Mouse (Mus musculus): ENCODE data around the gene Gdf15. TPM values are rescaled to one million over a fixed set of nuclear protein-coding genes. Genes with fewer than 3 reads are reported as not detected.
A peak's percentile ranks its signal among the peaks of the same experiment; 100 is the strongest.

The Gdf15 gene
- not detected for total RNA-seq (2022)

DNA sequence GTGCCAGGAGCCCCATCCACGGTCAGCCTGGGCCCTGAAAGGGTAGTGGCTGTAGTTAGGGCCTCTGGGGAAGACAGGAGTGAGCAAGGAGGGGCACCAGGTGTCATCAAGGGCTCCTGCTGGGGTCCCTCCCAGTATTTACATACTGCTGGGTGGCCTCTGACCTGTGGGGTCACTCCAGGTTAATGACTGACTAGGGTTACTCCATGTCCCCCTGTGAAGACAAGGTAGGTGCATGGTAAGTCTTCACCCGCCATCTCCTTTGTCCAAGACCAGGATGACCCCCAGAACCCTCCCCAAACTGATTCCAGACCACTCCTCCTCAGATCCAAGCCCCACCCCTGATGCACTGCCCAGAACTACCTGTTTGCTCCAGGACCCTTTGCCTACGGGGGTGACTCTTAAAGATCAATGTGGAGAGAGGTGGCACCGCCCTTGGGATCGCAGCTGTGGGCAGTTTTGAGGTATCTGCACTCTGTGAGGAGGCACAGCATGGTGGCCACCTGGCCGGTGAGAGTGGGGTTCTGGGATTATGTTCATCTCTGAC lies at the start of gene Gdf15:
Gene Gdf15, minus strand, starts transcription at position 111 of the 547 bp plus-strand sequence.
- DNase-seq (ENCODE audit: low spot score in 2 of 2): no peak

DNA sequence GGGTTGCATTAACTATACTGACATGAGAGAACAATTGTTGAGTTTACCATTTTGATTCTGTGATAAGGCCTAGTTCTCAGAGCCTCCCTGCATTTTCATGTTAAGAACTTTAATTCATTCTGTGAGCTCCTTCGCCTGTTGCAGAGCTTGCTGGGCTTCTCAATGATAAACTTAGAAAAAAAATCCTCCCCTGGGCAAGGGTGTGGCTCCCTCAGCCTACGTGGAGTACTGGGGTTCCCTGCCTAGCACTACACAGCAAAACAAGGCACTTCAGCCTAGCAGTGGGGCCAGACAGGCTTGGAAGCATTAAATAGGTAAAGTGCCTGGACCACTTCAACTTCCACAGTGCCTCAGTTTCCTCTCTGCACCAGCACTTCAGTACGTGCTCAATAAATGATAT lies 49.2 kb upstream of the Gdf15 start:
- DNase-seq (ENCODE audit: low spot score in 2 of 2): no peak

DNA sequence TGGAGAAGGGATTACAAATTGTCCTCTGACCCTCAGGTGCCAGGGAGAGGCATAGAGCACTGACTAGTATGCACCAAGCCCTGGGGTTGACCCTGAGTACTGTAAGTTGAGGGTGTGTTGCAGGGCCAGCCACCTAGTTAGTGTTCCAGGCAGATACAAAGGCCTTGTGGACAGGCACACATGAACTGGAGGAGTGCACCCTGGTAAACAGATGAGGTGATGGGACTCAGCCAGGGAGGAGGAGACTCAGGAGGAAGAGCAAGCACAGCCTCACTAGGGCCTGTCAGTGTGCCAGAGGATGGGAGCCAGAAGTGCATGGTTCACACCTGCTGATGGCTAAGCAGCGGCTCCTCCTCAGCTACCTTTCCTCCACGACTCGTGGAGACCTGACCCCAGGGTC lies 47.8 kb upstream of the Gdf15 start:
- no peak for DNase-seq (ENCODE audit: low spot score in 2 of 2)

DNA sequence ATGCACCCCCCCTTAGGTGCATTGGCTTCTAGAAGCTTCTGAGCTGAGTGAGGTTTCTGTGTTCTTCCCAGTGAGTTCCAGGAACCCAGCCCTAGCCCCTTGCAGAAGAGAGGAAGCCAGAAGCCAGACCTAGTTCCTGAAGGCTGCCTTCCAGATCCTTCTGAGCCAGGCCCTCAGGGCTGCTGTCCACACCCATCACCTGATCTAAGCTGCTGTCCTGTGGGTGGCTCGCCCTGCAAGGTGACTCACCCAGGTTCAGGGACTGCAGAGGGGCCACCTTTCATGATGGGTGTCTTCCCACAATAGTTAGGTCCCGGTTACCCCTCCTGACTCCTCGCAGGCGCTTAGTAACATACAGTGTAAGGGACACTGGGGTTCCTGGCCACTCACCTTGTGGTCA lies 47.1 kb upstream of the Gdf15 start:
- DNase-seq (ENCODE audit: low spot score in 2 of 2): no peak

DNA sequence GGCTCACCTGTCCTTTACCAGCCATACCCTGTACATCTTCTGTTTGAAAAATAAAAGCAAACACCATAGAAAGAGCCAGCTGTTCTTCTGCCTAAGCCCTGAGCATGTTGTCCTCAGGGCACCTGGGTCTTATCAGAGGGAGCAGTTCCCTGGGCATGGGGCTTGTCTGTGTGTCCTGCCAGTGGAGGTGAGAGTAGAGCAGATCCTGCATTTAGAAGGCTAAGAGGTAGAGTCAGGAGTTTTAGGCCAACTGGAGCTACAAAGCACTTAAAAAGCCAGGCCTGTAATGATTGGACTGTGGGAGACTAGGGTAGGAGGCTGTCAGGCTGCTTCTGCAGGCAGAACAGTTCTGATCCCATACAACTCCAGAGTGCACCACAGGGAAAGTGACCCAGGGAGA lies 46.4 kb upstream of the Gdf15 start:
- DNase-seq (ENCODE audit: low spot score in 2 of 2): no peak

DNA sequence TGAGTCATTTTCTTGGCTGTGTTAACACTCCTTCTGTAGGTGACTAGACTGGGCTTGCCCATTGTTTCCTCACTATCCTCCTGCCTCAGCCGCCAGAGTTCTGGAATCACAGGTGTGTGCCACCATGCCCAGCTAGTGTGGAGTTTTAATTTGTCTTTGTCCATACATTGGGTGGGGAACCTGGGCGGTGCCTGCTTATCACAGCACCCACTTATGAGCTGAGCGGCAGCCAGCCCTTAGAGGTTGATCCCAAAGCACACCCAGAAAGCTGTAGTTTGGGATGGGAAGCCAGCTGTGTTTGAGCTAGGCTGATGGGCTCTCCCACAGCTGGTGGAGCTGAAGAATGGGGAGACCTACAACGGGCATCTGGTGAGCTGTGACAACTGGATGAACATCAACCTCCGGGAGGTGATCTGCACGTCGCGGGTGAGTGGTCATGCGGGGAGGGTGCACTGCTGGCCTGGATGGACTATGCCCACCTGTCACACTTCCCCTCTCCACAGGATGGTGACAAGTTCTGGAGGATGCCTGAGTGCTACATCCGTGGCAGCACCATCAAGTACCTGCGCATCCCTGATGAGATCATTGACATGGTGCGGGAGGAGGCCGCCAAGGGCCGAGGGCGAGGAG lies 45.3 kb upstream of the Gdf15 start:
- no peak for DNase-seq (ENCODE audit: low spot score in 2 of 2)

DNA sequence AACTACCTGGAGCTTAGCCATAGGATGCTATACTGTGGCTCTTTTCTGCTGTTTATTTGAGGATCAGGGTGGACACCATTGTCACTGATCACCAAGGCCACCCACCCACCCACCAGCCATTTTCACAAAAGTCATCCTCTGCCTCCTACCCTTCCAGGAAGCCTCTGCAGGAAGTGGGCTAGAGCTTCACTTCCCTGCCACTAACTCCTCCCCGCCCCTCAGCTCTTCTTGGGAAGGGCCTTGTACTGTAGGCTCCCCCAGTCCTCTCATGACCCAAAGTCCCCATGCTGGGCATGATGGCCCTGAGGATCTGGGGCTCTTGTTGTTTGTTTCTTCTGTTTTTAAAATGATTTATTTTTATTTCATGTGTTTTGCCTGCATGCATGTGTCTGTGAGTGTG lies 43.1 kb upstream of the Gdf15 start:
- DNase-seq (ENCODE audit: low spot score in 2 of 2): no peak

DNA sequence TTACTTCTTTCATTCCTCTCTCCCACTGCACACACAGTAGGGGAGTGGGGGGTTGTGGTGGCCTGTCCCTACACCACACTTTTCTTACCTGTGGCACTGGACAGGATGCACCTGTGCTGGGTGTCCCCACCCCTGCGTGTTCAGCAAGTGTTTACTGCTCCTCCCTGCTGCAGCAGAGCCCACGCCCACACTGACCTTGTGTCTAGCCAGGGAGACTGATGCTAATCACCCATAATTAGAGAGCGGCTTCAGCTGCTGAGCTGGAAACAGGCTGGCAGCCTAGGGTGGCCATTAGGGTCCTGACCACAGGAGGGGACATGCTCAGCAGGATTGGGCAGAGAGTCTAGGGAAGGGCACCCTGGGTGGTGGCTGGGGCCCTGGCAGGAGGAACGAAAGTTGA lies 42.5 kb upstream of the Gdf15 start:
- DNase-seq (ENCODE audit: low spot score in 2 of 2): no peak

DNA sequence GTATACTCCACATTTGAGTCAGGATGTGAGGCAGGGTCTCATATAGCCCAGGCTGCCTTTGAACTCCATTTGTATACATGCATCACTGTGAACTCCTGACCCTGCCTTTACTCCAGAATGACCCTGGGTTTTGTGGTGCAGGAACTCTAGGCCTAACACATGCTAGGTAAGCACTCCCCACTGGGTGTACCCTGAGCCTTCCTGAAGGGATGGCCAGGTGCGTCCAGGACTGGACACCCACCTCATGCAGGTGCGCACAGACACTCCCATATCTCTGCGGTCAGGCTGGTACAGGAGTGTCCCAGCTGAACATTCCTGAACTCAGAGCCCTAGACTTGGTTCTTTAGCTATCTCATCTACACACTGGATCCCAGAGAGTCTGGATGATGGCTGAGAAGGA lies 41.9 kb upstream of the Gdf15 start:
- DNase-seq (ENCODE audit: low spot score in 2 of 2): no peak

DNA sequence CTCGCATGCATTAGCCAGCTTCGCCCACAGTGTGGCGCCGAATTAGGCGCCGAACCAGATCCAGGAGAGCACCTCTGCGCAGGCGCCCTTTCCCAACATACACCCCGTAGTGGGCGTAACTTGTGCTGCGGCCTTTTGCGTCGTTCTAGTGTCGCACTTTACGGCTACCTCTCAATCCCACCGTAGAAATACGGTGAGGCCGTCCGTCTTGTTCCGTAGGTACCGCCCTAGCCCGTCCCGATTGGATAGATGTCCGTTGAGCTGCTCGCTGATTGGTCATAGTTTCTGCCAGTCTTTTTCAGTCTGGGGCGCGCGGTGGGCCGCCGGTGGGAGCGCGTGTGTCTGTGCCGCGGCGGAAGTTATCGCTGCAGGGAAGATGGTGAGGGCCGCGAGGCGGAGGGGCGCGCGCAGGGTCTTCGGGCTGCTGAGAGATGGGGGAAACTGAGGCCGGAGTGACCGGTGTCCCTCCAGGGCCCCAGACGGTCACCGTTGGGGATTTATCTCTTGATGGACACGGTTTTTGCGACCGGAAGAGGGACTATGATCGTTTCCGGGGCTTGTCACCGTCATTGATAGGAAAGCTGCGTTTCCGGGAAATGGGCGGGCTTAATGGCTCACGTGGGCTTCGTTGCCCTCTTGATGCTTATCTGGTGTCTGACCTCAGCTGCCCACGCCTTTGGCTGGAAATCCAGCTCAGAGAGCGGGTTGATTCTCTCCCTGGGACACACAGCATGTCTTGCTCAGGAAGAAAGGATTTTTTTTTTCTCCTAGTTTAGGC lies 41.0 kb upstream of the Gdf15 start, which contains the start of gene Lsm4:
Gene Lsm4, plus strand, starts transcription at position 170 of the 778 bp plus-strand sequence.
- peak; percentile 98 to 99 for DNase-seq (ENCODE audit: low spot score in 2 of 2)

DNA sequence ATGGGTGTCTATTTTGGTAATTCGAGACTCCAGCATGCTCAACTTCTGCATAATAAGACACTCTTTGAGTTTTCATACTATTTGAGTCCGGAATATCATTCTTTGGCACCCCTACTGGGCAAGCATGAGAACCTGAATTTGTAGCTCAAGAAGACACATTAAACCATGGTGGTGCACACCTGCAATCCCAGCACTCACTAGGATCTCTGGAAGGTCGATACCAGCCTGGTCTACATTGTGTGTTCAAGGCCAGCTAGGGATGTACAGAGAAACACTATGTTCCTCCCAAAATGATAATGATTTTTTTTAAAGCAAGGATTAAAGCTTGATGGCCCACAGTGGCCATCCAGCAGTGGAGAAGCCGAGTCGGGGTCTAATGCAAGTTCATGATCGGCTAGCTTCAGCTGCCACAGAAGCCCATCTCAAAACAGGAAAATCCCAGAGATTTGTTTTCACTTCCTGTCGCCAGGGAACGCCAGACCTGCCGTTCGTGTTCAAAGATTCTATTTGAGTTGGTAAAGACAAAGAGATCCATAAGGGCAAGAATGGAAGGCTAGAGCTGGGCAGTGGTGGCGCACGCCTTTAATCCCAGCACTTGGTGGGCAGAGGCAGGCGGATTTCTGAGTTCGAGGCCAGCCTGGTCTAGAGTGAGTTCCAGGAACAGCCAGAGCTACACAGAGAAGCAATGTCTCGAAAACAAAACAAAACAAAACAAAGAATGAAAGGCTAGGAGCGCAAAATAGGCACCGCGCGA lies 40.2 kb upstream of the Gdf15 start:
- DNase-seq (ENCODE audit: low spot score in 2 of 2): no peak

DNA sequence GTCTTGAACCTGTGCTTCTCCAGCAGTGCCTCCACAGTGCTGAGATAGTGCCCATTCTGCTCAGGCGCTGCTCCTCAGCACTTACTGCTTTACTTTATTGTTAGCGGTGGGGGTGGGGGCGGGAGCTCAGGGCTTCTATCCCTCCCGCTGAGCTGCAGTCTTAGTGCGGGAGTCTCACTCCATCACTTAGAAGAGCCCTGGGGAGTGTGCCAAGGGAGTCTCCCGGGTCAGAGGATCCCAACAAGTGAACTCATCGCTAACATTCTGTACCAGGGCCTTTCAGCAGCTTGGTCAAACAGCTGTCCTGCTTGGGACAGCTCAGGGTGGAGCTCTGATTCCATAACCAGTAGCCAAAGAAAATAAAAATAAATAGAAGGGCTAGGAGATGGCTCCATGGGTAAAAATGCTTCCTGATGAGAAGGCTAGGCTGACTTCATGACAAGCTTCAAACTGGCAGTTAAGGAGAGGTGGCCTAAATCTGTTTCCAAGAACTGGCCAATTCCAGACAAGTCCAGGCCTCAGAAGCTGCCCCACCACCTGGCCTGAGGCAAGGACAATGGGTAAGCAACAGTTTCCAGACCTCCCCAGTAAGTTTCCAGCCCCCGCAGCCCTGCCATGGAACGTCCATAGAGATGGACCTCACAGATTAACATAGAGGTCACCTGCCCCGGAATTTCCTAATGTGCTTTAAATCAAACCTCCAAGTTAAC lies 39.5 kb upstream of the Gdf15 start:
- no peak for DNase-seq (ENCODE audit: low spot score in 2 of 2)

DNA sequence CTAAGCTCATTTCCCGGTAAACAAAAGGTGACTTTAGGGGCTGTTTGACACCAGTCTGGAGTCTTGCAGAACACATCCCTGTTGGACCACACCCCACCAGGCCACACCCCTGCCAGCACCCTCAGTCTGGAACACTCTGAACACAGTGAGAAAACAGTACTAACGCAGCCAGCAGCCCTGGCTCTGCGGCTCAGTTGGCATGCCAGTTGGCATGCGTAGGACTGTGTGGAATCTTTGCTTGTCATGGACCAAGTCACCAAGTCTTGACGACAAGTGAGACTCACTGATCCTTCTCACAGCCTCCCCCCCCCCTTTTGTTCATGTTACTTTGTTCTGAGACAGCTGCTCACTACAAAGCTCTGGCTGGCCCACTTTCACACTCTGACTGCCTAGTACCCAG lies 34.8 kb upstream of the Gdf15 start:
- peak; percentile 56 to 58 for DNase-seq (ENCODE audit: low spot score in 2 of 2)

DNA sequence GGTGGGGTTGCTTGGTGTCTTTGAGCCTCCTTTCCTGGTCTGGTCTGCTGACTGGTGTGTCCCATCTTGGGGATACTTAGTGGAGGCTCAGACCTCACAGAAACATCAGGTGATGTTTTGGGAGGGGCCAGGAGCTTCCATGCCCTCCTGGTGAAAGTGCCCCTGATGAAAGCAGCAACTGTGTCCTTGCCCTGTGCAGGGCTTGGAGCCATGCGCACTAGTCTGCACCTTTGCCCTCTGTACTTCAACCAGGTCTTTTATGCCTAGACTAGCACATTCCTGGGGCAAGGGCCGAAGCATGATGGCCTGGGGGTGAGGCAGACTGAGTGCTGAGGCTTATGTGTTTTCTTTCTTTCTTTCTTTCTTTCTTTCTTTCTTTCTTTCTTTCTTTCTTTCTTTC lies 33.3 kb upstream of the Gdf15 start:
- DNase-seq (ENCODE audit: low spot score in 2 of 2): no peak

DNA sequence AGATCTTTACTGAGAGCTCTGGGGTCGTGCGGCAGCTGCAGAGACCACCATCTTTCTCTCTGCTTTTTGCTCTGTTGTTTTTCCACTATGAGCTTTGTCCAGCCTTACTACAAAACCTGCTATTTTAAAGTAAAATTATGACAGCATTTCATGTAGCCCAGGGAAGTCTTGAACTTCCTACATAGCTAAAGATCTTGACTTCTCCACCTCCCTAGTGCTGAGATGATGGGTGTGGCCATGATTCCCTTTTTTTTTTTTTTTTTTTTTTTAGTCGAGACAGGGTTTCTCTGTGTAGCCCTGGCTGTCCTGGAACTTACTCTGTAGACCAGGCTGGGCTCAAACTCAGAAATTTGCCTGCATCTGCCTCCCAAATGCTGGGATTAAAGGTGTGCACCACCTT lies 32.4 kb upstream of the Gdf15 start:
- DNase-seq (ENCODE audit: low spot score in 2 of 2): no peak

DNA sequence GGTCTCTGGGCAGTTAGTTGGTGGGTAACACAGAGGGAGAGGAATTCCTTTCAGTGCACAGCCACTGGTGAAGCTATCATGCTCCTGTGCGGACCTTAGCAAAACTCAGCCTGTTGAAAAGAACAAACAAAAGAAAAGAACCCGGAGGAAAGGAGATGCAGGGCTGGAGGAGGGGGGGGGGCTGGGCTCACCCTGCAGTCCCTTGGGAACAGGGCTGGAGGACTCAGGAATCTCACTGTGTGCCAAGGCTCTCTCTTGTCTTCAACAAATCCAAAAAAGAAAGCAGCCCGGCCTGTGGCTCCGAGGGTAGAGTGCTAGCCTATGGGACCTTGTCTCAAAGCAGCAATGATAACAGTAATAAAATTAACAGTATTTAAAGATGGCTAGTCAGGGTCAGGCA lies 31.4 kb upstream of the Gdf15 start:
- DNase-seq (ENCODE audit: low spot score in 2 of 2): no peak

DNA sequence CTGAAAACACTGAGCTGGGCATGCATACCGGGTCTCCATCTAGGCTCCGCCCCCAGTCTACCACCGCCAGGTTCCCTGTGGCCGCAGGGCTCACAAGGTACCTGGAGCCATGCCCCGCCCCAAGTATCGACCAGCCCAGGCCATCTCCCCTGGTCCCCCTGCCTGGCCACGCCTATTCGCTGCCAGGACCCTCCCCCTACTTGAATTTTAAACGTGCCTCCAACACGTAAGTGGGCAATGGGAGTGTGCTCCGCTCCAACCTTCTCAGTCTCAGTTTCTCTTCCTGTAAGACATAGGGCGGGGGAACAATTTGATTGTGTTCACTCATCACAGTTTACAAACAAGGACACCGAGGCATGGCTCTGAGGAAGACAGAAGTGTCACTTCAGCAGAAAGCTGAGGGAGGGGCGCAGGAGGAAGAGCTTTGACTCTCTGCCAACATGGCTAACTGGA lies 28.0 kb upstream of the Gdf15 start, which contains the start of gene Pgpep1:
Gene Pgpep1, minus strand, starts transcription at position 116 of the 453 bp plus-strand sequence.
- DNase-seq (ENCODE audit: low spot score in 2 of 2): no peak

DNA sequence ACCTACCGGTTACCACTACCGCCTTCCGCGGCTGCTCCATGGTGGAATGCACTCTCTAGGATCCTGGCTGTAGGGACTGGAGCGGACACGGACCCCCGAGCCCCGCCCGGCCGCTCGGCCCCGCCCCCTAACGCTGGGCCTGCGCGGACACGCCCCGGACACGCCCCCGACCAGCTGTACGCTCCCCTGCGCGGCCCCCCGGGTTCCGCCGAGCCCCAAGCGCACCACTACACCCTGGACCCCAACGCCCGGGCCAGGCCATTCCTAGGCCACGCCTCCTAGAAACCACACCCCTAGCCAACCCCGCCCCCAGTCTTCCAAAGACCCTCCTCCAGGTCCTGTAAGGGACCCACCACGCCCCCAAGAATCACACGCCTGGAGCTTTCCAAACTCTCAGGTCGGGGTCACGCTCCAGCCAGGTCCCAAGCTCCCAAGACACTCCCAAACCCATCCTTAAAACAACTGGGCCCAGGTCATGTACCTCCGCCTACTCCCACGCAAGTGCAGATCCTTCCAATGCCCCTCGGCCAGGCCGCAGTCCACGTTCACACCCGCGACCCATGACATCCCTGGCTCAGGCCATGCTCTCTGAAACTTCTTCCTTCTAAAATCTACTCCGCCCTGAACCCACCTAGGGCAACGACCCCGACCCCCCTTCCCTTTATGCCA lies 27.5 kb upstream of the Gdf15 start:
- peak; percentile 68 to 77 for DNase-seq (ENCODE audit: low spot score in 2 of 2)

DNA sequence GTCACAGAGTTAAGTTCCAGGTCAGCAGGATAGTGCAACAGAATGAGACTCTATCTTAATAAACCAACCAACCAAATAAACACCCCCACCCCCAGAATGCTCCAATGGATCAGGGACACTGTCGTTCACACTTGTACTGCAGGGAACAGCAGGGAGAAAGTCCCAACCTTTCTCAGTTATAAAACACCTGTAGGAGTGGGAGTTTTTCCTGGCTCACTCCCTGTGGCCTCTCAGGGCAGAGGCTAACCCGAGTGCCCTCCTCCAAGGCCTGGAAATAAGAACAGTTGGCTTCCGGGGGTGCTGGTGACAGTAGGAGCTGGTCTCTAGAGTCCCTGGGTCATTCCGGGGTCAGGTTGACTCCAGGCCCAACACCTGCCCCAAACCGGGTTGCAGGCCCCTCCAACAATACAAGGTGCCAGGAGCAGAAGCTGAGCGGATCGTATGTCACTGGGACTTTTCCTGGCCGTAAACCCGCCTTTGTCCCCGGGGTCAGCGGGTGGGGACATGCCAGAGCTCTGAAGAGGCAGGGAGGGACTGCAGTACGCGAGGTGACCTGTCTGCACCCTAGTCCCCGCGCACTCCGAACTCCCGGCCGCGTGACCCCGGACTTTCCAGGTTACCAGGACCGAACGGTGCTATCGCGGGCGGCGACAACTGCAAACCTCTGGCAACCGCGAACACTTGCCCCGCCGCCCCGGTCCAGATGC lies 26.8 kb upstream of the Gdf15 start:
- DNase-seq (ENCODE audit: low spot score in 2 of 2): no peak

DNA sequence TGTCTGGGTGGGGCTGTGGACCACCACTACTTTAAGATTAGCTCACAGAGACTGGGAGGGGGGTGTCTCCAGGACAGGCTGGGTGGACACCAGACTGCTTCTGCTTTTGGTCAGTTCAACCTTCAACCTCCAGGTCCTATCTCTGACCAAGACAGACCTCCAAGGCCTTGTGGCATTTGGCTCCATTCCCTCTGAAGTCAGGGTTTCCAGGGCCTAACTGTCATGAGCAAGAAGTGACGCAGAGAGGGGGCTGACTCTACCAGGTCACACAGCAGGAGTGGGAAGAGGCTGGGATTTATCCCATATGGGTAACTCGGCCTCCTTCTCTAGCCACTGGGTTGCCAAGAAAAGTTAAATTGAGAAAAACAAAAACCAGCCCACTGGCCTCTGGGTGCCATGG lies 25.5 kb upstream of the Gdf15 start:
- no peak for DNase-seq (ENCODE audit: low spot score in 2 of 2)
